Mouse (Mus musculus) neutrophil, adult 5-6 weeks (primary cell): ENCODE measurements around the gene Med26. TPM values are rescaled to one million over a fixed set of nuclear protein-coding genes. Genes with fewer than 3 reads are reported as not detected.

Source experiments
- ATAC-seq: fragments of 151-379, 151-347 bp; 2 replicates; pipeline ENCODE4 v1.8.0; 2017; ENCODE audit warnings: mild to moderate bottlenecking, moderate TSS enrichment; ENCODE audit not compliant: insufficient number of reproducible peaks, poor library complexity, low FRiP score, severe bottlenecking; ENCODE audit errors: extremely low read depth
- total RNA-seq: library from RNA; stranded (forward); fragments of 200-1000 nt; gene quantifications from 2 replicates; pipeline ENCODE4 v1.2.3, GENCODE M21; 2017

Gene Med26
- total RNA-seq, 1 experiment from 2014 or later = 10.1 TPM

DNA sequence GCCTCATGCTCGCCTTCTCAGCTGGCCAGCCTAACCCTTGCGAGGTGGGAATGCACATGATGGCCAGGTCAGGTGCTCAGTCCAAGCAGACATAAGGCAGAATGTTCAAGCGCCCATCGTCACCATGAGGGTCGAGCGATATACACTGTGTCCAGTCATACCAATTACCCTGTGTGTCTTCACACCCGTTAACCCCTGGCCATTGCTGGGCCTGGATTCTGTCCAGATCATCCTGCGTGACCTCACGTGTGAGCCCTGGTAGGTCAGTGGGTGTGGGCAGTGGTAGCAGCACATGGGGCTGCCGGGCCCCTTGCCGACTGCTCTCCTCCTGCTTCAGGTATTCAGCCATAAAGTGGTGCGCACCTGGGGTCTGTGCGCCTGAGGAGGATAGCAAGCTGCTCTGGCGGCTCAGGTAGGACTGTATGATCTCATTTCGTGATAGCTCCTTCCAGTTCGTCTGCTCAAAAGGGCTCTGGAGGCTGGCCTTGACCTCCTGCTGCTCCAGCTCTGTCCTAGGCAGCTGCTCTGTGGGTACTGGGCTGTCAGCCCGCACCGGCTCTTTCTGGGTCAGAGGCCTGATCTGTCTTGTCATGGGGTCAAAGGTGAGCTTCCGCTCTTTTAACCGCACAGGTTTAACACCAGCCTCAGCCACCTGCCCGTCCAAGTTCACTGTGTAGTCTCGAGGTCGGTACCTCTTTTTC, 52.5 kb downstream of the Med26 start:
- ATAC-seq = no peak

DNA sequence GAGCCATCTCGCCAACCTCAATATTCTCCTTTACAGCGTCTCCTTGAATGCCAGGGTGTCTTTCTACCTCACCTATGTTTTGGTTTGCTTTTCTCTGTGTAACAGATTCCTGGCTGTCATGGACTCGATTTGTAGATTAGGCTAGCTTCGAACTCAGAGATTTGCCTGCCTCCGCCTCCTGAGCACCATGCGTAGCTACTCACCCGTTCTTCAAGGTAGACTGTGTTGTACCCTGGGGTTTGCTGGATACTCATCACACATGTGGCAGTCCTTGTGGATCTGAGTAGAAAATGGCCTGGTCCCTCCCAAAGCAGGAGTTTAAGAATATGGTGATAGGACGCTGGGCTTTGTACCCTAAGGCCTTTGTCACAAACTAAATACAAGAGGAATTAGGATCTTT, 54.7 kb downstream of the Med26 start:
- no peak for ATAC-seq

DNA sequence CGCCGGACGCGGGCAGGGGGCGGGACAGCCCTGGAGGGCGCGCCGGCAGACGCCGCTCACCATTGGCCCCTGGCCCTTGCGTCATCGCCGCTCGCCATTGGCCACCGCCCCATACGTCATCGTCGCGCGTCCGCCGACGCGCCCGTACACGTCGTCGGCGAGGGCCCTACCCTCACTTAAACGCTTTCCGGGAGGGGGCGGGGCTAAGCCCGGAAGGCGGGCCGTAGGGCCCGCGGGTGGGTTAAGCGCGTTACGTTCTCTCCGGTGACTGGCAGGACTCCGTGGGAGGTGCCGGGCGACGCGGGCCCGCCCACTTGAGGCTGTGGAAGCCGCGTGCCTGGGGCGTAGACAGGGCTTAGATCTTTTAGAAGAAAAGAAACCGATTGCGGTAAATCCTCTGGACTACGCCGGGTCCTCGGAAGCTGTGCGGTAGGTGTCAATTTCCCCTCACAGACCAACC, 55.4 kb downstream of the Med26 start:
- ATAC-seq = peak; percentile 92

DNA sequence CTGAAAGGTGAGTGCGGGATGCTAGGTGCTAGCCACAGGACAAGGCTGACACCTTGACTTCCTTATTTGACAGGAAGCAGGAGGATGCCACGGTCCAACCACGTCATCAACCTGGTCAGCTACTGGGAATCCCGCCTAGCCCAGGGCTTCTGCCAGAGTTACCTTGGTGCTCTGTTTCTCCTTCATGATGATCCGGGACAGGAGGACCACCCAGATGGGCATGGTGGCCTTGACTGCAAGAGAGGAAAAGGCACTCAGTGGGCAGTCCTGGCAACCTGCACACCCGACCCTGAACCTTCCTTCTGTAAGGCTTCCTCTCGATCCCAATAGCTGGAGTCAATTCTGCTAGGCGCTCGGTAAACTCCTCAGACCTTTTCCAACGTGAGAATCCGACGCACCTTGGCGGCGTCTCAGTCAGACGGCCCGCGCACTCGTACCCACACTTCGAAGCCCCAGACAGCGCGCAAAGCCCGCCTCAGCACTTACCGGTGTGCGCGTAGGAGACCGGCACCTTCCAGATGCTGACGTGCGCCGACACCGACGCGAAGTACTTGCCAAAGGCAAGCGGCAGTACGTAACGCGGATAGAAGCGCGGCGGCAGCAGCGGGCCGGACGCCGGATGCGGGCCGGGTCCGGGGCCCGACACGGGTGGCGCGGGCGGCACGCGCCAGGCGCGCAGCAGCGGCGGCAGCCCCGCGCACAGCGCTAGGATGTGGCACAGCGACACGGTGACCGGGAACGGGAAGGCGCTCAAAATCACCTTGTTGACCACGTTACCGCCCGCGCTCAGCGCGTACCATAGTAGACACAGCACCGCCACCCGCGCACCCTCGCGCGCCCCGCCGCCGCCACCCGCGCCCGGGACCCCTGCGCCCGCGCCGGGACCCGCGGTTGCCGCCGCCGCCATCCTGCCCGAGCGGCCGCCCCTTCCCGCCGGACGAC, 56.1 kb downstream of the Med26 start, which contains the start of gene Slc35e1:
Gene Slc35e1 (minus strand): TSS at position 935 of the 942 bp plus-strand sequence.
- ATAC-seq = peak; percentile 36; the same call in 1 of the 2 replicates

DNA sequence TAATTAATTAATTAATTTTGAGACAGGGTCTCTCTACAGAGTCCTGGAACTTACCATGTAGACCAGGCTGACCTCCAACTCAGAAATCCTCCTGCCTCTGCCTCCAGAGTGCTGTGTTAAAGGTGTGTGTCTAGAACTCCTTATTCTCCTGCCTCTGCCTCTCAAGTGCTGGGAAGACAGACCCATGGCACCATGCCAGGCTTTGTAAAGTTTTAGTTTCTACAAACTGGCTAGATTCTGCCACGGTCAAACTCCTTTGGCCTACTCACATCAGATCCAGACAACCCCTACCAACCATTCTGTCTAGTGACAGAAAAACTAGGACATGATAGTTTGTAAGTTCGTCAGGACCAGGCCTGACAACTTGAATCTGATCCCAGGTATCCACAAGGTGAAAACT, 57.1 kb downstream of the Med26 start:
- ATAC-seq = no peak

DNA sequence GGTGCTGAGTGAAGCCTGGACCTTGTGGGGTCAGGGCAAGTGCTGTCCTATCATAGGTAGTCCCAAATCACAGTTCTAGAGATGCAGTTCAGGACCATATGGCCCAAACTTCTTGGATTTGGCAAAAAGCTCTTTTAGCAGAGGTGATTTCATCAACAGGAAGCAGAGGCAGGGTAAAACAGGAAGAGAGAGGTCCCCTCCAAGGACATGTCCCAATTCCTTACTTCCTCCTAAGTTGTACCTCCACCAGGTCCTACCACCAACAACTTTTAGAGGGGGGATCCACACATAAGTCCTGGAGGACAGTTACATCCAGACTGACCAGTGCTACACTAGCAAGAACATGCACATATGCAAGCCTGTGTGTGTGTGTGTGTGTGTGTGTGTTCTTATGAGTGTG, 61.1 kb downstream of the Med26 start:
- ATAC-seq = no peak

DNA sequence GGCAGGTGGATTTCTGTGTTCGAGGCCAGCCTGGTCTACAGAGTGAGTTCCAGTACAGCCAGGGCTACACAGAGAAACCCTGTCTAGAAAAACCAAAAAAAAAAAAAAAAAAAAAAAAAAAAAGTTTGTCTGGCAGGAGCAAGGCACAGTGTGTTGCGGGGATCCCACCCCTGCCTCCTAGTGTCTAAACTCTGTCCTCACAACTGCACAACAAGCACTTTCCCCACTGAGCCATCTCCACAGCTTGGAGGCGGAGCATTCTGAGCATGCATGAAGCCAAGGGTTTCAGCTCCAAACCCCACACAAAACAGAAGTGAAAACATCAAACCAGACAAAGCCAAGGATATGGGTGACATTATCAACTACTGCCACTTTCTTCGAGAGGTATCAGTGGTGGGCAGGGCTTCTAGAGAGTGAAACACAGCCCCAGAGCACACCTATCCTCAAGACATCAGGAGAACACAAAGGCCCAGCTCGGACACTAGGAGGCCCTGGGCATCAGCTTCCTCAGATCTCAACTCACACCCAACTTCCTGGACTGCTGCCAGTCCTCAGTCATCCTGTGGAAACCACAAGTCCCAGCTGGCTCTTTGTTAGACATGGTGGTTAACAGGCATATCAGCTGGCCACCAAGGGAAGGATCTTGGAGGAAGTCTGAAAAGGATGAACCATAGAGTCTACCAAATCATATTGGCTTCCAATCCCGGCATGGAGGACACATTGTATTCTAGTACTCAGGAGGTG, 62.4 kb downstream of the Med26 start:
- peak; percentile 45; the same call in 1 of the 2 replicates for ATAC-seq

DNA sequence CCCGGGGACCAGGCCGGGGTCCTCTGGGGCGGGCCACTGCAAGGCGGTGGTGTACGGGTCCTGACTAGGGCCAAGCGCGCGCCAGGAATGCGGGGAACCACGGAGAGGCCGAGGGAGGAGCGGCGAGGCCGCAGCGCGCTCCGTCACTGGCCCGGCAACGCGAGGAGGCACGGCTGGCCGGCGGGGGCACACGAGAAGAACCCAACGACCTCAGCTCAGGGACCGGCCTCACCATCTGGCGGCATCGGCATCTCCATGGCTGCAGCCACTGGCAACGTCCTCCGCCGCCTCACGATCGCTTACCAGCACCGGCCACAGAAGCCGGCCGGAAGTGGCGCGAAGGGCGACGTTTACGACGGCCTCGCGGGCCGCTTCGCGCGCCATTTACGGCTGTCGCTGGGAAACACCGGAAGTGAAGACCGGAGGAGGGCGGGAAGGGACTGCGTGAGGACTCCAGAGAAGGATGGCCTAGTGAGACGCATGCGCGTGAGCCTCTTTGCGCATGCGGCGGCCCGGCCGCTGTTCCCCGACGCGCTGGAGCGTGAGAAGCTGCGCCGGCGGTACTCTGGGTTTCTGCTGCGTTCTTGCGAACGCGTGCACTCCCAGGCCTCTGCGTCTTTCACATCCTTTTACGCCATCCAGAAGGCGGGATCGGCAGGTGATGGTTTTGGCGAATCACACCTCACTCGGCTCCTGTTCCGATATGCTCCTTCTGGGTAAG, 73.1 kb downstream of the Med26 start, which contains the start of gene Cherp:
Gene Cherp (minus strand): TSS at position 401 of the 721 bp plus-strand sequence.
- ATAC-seq = peak; percentile 93

DNA sequence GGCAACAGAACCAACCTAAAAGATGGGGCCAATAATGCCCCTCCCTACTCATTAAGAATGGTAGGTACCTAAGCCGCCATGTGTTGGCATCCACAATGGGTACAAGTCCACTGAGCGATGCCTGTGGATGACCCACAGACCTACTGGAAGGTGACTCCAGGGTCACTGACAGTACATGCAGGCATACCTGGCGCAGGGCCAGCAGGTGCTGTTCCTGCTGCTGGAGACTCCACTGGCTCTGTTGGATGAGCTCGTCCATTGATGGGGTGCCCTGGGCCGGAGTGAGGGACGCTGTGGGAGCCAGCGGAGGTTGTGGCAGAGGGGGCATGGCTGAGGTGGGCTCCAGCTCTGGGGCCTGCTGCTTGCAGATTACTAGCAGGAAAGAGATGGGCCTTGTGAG, 77.4 kb downstream of the Med26 start:
- ATAC-seq = no peak

DNA sequence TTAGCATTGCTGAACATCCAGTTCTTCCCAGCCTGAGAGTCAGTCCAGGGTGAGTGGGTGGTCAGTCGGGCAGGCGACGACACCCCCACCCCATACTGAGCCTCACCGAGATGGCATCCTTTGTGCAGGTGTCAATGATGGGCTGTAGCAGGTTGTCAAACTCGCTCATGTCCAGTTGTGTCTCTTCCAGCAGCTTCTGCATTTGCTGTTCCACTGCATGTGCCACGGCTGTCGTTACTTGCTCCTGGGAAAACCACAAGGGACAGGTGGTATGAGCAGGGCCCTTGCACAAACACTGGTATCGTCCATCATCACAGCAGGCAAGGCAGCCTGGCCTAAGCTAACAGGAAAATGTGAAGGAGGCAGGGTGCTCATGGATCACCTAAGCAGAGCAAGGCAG, 78.1 kb downstream of the Med26 start:
- ATAC-seq = no peak

DNA sequence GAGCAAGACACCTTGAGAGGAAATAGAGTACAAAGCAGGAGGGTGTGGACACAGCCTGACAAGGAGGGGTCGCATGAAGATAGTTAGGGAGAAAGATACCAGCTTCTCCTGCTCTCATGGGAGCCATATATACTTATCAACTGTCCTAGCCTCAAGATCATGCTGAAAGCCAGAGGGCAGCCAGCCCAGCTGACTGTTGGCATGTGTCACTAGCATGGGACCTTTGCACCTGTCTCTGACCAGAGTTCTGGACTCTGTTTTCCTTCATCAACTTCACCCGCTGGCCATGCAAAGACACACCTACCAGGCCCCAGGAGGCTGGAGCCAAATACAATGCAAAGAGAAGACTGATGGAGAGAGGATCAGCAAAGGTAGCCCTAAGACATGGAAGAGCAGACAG, 78.8 kb downstream of the Med26 start:
- no peak for ATAC-seq

DNA sequence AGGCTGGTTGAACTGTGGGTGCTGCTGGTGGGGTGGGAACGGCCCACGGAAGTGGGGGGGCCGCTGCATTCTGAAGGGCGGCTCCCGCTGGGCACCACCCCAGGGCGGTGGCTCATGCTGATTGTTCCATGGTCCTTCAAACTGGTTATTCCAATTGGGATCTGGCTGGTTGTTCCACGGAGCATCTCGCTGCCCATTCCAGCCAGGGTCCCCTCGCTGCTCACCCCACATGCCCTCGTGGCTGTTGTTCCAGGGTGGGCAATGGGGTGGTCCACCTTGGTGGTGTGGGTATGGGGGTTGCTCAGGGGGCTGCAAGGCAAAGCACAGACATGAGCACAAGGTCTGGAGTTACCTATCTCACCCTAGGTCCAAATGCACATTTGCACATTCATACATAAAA, 83.9 kb downstream of the Med26 start:
- no peak for ATAC-seq

DNA sequence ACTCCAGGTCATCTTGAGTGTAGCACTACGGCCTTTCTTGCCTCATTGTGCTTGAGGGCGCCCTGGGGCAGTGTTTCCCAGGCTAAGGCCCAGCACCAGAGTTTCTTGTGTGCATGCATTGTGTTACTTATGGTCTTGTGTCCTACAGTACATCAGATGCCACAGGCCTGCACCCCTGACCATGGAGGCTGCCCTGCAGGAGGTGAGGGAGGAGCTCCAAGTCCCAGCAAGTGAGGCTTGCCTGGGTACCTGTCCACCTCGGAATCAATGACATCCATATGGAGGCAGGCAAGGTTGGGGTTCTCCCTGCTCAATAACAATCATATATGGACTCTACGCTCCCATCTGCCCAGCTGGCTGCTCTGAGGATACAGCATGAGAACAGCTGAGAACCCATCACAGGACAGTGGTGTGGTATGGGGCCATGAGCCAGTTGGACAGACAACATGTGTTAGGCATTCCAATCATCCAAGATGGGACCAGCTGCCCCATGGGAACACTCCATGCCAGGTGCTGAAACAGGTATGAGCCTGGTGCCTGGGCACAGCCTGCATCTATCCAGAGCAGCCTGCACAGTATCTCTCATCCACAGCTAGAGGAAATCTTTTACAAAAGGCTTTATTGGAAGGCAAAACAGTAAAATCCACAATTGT, 88.1 kb downstream of the Med26 start:
- ATAC-seq = no peak

DNA sequence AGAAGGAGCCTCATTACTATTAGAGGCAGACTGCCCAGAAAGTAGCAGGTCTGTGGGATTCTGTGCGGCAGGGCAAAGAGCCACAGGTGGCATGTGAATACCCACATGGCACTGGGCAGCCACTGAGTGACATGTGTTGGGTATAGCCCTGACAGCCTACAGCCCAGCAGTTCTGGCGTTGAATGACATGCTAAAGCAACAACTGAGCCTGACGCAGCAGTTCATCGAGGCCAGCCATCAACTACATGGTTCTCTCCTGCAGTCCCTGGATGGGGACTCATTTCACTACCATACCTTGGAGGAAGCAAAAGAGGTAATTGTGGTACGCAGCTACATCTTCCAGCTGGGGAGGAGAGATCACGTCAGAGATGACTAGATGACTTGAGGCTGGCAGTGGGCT, 89.6 kb downstream of the Med26 start:
- no peak for ATAC-seq

DNA sequence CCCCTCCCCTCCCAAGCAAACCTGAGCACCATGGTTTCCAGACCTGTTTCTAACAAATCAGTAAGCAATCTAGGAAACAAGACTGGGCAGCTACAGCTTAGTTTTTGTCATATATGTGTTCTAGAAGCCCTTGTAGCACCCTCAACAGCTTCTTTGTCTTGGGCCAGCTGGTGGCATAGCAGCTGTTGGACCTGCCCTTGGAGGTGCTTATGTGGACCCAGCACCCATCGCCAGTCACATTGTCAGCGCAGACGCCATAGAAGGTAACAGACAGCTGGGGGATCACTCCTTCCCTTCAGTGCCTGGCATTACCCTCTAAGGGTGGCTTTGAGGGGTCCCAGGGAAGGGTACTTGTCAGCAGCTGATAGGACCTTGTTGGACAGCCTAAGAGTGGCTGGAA, 90.3 kb downstream of the Med26 start:
- ATAC-seq = no peak

DNA sequence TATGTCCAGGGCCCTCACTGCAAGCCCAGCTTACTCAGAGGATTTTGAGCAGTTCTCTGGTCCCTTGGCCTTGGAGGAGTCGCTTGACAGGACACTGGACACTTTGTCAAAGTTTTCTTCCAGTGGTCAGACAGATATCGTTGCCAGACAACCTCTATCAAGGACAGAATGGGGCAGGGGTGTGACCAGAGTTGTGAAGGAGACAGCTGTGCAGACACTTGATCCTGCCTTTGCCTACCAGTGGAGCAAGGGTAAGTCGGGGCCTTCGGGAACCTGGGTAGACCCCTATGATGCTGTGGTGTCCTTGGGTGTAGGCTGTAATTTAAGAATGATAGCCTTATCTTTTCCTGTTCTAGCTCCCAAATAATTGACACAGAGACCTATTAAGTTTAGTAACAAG, 92.8 kb downstream of the Med26 start:
- ATAC-seq = no peak

DNA sequence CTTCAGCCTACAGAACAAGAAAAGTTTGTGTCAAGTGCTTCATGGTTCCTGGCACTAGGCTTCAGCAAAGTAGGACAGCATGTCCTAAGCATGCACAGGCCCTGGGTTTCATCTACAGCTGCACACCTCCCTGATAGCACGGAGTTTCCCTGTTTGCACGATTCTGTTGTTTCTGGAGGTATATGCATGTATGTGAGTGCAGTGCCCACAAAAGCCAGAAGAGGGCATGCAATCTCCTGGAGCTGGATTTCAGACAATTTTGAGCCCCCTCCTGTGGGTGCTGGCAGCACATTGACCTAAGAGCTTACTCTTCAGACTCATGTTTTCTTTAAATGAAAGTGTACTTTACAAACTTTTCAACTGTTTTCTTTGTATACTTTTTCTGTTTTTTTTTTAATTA, 94.2 kb downstream of the Med26 start:
- no peak for ATAC-seq

DNA sequence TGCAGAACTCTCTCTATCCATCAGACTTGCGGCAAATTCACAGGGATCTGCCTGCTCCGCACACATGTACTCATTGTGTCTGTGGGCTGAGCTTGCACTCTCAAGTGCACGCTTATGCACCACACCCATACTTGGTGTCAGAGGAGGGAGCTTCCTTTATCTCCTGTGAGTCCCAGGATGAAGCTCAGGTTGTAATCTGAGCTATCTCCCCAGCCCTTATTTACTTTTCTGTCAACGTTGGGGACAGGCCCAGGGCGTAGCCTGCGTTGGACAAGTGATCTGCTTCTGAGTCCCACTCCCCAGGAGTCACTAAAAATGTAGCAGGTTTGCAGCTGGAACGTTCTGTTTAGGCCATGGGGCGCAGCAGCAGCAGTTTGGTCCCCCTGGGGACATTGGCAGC, 96.6 kb downstream of the Med26 start:
- no peak for ATAC-seq
